Mouse (Mus musculus) monocyte, adult 2 months (primary cell): ENCODE measurements around the gene Ano1.

Experiments
- DNase-seq, 2 experiments: peaks; one replicate each; pipeline ENCODE4 v3.0.0; 2022; ENCODE audit warnings: low spot score in 2 of 2, low read depth in 1 of 2

The Ano1 gene

GRCm38 (mm10) chr7:144545231-144545630 is 206.5 kb downstream of the Ano1 start:
- DNase-seq = no peak

DNA sequence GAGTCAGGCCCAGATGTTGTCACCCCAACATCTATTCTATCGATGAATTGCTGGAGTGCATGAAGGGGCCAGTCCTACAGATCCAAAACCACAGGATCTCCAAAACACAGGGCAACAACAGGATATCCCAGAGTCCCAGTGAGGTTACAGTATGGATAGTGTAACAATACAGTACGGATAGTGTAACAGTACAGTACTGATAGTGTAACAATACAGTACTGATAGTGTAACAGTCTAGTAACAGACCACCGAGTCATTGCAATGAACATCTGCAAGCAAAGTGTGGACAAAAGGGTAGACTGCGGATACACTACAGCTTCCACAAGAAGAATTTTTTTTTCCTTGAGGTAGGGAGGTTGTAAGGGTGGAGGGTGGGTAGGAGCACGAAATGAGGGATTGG is 210.4 kb downstream of the Ano1 start:
- DNase-seq = no peak

- DNase-seq = no peak
These were observed 212.6 kb downstream of the Ano1 start for GRCm38 (mm10) chr7:144539146-144539545.
